Mouse (Mus musculus) thymus, postnatal 10 days (tissue): ENCODE results near the gene Mmrn2.
"Not testable (repeated sequence)": the region's sequence is repeated elsewhere in the genome, so short reads cannot be mapped to it uniquely, and the experiment has no call there.

Experiments used
- DNase-seq, 2 experiments: peaks; one replicate each; pipeline ENCODE4 v3.0.0; 2021; ENCODE audit warnings: low spot score in 2 of 2

The Mmrn2 gene

DNA sequence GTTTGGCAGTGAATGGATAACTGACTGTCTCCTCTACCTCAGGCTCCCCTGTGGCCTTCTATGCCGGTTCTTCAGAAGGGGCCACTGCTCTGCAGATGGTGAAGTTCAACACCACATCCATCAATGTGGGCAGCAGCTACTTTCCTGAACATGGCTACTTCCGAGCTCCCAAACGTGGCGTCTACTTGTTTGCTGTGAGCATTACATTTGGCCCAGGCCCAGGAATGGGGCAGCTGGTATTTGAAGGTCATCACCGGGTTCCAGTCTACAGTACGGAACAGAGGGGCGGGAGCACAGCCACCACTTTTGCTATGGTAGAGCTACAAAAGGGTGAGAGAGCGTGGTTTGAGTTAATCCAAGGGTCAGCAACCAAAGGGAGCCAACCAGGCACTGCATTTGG lies 27.6 kb downstream of the Mmrn2 start:
- DNase-seq: no peak

DNA sequence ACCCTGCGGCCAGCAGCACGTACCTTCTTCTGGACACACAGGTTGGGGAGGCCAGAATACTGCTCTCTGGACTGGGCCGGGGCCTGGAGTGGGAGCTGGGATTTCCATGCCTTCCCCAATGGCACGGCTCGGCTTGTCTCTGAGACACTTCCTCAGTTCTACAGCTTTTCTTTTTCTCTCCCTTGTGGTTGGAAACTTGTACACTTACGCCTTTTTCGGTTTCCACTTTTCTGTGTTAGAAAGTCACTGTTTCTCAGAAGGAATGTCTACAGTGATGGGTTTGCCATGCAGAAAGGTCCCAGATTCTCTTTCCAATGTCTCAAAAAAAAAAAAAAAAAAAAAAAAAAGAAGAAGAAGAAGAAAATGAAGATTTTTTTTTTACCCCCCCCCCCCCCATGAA lies 28.2 kb downstream of the Mmrn2 start:
- DNase-seq: no peak

DNA sequence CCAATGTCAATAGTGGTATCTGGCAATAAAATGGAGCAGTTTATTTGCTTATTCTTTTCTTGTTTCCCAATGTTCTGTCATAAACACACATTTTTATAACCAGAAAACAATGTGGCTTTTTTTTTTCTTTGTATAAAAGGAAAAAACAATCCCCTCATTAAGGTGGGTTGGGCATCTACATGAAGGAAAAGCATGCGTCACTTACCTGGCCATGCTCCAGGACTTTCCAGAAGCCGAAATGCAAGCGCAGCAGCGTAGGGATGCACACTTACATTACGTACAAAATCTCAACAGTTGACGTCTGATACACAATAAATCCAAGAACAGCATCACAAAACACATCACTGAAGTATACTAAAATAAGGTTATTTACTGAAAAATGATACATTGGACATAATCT lies 35.5 kb downstream of the Mmrn2 start:
- no peak for DNase-seq

DNA sequence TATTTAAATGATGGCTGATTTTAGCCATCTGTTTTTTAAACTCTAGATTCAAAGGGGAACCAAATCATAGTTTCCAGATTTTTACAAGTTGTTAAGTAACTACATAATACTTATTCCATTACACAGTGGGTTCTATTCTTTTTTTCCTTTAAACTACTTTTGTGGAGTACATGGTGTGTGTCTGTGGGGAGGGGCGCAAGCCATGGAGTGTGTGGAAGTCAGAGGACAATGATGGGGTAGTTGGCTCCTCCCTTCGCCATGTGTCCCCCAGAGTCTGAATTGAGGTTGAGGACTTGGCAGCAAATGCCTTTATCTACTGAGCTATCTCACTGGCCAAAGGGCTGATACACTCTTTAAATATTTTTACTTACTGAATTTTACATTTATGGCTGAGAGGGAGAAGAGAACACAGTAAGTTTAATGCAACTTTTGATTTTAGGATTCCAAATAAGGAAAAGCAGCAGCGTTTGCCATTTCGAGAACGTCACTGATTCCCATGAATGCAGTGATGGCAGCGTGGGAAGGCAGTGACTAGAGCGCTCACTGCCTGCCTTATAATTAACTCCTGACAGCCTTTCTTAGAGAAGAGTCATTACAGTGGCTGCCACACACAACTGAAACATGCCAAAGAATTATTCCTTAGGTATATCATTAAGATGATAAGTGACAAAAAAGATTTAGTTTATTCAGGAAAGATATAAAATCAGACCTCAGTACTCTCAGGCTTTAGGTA lies 37.1 kb downstream of the Mmrn2 start:
- DNase-seq: no peak

DNA sequence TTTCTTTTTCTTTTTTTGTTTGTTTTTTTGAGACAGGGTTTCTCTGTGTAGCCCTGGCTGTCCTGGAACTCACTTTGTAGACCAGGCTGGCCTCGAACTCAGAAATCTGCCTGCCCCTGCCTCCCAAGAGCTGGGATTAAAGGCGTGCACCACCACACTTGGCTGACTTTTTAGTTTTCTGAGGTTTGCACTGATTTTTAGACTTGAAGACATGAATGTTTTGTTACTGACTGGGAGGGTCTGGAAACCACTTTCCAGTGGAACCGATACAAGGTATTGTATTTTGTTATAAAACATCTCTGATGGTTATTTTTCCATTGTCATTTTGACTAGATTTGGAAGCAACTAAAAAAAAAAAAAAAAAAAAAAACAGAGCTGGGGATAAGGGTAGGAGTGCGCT lies 41.7 kb downstream of the Mmrn2 start:
- DNase-seq: not testable (repeated sequence)

DNA sequence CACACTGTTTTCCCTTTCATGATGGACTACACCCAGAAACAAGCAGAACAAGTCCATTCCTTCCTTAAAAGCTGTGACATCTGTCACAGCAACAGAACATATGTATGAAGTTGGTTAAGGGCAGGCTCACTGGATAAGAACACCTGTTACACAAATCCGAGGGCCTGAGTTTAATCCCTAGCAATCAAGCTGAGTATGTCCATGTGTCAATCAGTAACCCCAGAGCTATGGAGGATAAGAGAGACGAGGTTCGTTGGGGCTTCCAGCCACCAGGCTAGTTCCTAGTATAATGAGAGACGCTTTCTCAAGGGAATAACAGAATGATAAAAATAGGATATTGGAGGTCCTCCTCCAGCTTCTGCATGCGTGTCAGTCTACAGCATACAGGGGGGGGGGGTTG lies 42.2 kb downstream of the Mmrn2 start:
- DNase-seq: no peak

DNA sequence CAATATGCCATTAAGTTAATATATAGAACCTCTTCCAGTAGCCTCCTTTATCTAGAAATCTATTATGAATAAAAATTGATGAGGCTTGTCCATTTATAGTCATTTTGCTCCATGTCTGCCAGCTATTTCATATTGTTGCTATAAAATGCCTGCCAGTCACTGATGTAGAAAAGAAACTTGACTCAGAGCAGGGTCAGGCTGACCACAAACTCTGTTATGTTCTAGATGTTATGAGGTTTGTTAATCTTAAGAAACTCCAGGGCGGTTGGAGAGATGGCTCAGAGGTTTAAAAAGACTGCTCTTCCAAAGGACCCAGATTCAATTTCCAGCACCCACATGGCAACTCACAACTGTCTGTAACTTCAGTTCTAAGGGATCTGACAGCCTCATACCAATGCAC lies 45.8 kb downstream of the Mmrn2 start:
- no peak for DNase-seq

DNA sequence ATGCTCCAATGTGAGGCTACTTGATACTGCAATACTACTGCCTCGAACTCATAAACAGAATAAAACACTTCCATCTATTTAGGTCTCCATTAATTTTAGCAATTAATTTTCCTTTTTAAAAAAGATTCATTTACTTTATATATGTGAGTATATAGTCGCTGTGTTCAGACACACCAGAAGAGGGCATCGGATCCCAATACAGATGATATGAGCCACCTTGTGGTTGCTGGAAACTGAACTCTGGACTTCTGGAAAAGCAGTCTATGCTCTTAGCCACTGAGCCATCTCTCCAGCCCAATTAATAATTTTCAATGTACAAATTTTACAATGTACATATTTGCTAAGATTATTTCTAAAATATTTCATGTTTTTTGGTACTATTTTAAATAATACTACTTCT lies 53.0 kb downstream of the Mmrn2 start:
- no peak for DNase-seq

DNA sequence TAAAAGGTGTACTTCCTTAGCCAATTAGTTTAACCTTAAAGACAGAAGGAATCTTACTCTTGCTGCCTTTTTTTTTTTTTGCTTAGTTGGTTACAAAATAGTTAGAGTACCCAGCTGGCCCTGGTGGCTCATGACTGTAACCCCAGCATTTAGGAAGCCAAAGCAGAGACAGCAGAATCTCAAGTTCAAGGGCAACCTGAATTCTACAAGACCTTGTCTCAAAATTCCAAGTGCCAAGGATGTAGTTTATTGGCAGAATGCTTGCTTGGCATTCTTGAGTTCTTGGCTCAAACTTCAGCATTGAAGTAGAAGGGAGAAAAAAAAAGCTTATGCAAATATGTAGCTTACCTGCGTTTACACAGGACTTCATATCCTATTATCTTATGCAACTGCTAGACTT lies 53.8 kb downstream of the Mmrn2 start:
- no peak for DNase-seq

DNA sequence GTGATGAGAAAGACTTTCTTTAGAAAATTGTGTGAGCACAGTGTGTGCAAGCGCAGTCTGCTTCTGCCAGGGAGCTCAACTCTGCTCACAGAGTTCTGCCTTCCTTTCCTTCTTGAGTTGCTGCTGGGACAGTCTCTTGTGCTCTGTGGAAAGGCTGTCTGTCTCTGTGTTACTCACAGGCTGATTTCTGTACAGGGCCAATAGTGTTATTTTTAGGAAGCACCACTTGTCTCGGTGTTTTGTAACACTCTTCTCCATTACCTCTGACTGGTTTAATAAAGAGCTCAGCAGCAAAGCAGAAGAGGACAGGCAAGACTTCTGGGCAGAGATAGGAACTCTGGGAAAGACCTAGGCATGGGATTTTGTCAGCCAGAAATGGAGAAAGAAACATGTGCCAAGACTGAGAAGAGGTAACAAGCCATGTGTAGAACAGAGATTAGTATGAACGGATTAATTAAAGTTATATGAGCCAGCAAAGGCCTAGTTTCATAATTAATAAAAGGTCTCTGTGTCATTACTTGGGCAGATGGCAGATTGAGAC lies 65.3 kb downstream of the Mmrn2 start:
- DNase-seq: no peak

DNA sequence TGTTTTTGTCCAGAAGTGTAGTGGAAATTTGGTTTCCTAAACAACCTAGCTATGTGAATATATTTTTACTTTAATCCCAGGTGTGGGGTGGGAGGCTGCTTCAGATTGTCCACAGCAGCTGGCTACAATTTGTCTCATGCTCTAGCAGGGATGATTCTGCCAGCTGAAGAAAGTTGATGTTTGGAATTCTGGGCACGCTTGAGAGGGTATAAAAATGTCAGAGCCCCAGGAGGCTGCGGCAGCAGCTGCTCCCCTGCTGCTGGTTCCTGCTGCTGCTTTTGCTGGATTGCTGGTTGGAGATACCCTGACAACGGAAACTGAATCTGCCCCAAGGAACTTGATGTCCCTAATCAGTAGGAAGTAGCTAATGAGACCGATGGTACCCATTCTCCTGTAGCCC lies 67.3 kb downstream of the Mmrn2 start:
- DNase-seq: no peak

DNA sequence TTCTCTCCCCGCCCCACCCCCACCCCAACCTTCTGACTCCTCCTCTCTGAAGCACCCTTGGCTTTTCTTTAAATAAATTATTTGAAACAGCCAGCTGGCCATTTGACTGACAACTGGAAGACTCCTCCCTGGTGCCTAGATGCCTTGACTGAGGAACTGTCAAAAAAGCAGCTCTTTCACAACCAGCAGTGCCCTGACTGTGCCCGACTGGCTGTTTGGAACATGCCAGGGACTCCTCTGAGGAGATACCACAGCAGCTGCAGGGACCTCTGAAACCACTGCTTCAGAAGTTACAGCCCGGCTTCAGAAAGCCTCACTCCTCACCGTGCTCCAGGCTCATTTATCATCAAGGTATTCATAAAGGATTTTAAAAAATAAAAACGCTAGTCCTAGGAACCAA lies 69.1 kb downstream of the Mmrn2 start:
- no peak for DNase-seq

DNA sequence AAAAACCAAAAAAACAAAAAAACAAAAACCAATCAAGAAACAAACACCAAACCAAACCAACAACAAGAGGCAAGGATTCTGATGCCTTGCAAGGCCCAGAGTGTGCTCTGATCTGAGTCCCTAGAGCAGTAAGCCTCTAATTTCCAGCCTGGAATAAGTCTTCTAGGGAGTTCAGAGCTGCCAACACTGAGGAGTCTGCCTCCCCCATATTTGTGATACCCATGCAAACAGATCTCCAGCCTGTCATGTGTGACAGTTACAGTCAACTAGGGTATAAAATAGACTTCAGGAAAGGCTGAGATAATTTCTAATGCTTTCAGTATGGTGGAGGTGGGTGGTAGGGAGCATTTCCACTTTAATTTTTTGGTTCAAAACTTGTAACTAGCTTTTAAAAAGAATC lies 69.7 kb downstream of the Mmrn2 start:
- no peak for DNase-seq

DNA sequence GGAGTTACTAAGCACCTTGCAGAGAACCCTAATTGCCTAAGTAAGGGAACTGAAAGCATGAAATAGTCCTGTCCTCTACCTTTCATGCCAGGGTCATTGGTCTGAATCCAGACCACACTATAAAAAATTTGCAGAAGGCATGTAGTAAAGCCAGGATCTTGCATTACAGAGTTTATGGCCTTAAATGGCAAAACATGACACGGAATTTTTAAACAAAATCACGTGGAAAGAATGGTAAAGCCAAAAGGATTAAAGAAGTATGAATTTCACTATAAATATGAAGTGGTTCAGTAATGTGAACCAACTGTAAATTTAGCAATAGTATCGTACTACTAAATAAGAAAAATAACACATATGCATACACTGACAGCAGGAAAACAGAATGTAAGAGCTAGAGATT lies 70.1 kb downstream of the Mmrn2 start:
- no peak for DNase-seq

DNA sequence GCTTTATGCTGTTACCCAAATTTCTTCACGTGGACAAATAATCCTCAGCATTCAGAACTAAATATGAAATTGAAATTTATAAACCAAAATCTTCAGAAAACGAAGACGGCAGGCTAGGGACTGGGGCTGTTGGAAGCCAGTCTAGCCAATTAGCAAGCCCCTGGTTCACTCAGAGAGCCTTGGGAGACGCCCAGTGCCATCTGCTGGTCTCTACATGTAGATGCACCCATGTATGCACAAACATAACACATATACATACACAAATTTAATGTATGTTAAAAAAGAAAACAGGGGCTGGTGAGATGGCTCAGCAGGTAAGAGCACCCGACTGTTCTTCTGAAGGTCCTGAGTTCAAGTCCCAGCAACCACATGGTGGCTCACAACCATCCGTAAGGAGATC lies 71.4 kb downstream of the Mmrn2 start:
- DNase-seq: no peak

DNA sequence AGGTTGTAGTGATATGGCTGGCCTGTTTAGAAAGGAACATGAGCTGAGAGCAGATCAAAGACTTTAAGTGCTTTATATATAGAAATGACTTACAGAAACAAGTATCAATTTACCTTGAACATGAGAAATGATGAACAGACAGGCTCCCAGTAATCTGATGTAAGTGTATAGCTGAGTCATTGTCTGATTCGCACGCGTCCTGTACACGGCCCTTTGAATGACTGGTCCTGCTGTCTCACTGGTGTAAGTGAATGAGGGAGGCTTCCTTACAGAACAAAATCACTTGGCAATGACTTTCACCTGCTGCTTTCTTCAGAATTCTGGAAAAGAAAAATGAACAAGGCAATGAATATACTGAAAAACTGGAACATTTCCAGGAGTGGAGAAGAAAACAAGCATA lies 72.4 kb downstream of the Mmrn2 start:
- DNase-seq: no peak

DNA sequence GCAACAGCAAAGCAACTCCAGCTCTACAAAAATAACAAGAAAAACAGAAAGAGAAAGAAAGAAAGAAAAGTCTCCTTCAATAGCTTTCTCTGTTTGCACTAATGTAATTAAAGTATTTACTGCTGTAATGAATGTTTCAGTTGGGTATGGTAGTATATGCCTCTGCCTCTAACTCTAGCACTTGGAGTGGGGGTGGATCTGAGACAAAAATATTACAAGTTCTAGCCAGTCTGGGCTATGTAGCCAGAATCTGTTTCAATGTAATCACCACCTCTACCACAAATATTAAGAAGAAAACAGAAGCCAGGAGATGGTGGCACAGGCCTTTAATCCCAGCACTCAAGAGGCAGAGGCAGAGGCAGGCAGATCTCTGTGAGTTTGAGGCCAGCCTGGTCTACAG lies 73.1 kb downstream of the Mmrn2 start:
- DNase-seq: no peak

DNA sequence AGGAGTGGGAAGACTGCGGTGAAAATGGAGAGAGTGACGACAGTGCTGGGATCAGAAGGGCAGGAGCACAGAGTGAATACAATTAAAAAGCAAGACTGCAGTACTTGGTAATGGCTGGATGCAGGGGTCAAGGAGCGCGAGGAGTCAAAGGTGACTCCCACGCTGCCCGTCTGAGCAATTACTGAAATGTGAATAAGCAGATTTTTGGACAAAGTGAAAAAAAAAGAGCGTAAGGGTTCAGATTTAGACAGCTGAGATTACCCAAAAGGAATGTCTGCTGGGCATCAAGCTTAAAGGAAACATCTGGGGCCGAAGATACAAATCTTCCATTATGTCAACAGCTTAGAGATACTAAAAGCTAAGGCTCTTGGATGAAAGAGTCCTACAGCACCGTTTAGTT lies 74.5 kb downstream of the Mmrn2 start:
- DNase-seq: no peak

DNA sequence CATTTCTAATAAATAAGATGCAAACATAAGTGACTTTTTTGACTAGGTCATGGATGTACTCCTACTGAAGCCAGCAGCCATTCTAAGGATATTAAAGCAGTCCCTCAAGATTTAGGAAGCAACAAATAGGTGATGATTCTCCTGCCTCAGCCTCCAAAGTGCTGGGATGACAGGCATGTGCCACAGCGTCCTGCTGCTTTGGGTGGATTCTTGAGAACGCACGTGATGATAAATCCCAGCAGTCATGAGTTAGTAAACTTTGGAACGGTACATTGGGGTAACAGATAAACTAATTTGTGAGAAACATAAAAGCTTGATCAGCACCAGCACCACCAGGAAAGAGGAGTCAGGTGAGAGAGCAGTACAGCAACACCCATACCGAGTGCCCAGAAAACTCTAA lies 75.2 kb downstream of the Mmrn2 start:
- DNase-seq: no peak

DNA sequence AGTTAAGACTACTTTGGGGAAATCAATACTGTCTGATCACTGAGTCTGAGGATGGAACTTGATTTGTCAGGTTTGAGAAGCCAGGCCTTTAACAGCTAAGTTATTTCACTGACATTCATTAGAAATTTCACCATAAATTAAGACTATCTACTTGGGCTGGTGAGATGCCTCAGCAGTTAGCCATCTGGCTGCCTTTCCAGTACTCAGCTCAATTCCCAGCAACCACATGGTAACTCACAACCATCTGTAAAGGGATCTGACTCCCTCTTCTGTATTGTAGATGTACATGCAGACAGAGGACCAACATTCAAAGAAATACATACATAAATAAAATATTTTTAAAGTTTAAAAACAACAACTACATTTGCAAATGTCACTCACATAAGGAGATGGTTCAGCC lies 76.6 kb downstream of the Mmrn2 start:
- no peak for DNase-seq

DNA sequence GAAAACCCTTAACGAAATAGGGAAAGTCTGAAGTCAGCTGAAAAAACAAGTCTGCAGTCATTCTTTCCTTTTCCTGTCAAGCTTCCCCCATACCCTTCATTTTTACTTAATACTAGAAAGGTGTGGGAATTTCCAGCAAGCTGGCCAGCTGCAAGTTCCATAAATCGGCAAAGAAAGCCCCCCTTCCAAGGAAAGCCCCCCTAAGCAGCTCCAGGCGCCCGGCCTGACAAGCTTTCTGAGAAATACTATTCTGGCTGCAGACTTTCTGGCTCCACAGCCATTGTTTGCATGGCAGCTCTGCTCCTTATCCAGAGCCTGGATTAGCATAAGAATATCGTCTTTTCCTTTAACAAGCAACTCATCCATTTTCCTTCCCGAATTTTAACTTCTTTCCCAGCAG lies 78.4 kb downstream of the Mmrn2 start:
- no peak for DNase-seq
